Mouse (Mus musculus) megakaryocyte, embryonic 14.5 days (primary cell): Measurements from ENCODE around the gene Tmem215. TPM values are rescaled to one million over a fixed set of nuclear protein-coding genes. Genes with fewer than 3 reads are reported as not detected.
A peak's percentile ranks its signal among the peaks of the same experiment; 100 is the strongest.

Source experiments
- H3K27me3 ChIP-seq: replicated peaks from 2 replicates; pipeline ENCODE3; 2012; ENCODE audit warnings: inconsistent platforms
- H3K36me3 ChIP-seq: replicated peaks from 2 replicates; pipeline ENCODE3; 2012; ENCODE audit warnings: low read length, inconsistent platforms, mixed read lengths
- H3K4me1 ChIP-seq: 2 replicates; pipeline ENCODE4 v1.6.1; 2012; ENCODE audit warnings: inconsistent platforms
- H3K4me3 ChIP-seq: replicated peaks from 2 replicates; pipeline ENCODE3; 2012; ENCODE audit warnings: moderate library complexity, mild to moderate bottlenecking, inconsistent platforms
- H3K9me3 ChIP-seq: 2 replicates; pipeline ENCODE4 v1.6.1; 2012; ENCODE audit warnings: inconsistent platforms
- FLI1 ChIP-seq: IDR thresholded peaks from 2 replicates; pipeline ENCODE4 v1.6.1; 2012; ENCODE audit warnings: low read length, inconsistent platforms, mixed read lengths
- GATA1 ChIP-seq: IDR thresholded peaks from 3 replicates; pipeline ENCODE4 v1.6.1; 2012; ENCODE audit warnings: mixed read lengths, low read length, inconsistent platforms, borderline replicate concordance
- polyA plus RNA-seq: library from polyadenylated mRNA; stranded (reverse); fragments of >175 nt; gene quantifications from 2 replicates; pipeline ENCODE4 v1.2.3, GENCODE M21; 2012; ENCODE audit warnings: low replicate concordance; ENCODE audit not compliant: insufficient read depth

Tmem215 gene
- polyA plus RNA-seq, result not detected in 2 replicates

DNA sequence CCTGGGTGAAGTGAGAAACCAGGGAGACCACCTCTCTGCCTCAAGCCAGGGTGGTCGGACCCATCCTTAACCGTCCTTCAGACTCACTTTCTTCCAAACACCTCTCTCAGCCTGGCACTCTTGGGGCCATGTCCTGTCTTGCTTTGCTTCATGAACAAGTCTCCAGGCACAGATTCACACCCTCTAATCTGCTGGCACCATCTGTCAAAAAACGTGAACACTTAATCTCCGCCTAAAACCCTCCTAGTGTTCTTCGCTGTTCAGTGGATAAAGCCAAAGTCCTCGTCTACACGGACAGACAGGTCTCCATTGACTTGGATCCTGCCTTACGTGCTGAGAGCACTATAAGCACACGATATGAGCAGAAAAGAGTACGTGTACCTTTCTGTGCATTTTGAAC is at the start of gene Tmem215:
Gene Tmem215 (plus strand): TSS at position 301 of the 400 bp plus-strand sequence.
- TF ChIP-seq FLI1 (no peak), GATA1 (no peak)
- Histone ChIP-seq H3K9me3 (peaks cover 6% of the 10 kb centered on the region; the same call in 1 of the 2 replicates), H3K4me1 (peaks cover 7% of the 10 kb centered on the region; the same call in 1 of the 2 replicates), H3K4me3 (peak within 1 kb of the TSS; percentile 35), H3K27me3 (peaks cover 32% of the 10 kb centered on the region), H3K36me3 (no peaks in the 10 kb centered on the region)

DNA sequence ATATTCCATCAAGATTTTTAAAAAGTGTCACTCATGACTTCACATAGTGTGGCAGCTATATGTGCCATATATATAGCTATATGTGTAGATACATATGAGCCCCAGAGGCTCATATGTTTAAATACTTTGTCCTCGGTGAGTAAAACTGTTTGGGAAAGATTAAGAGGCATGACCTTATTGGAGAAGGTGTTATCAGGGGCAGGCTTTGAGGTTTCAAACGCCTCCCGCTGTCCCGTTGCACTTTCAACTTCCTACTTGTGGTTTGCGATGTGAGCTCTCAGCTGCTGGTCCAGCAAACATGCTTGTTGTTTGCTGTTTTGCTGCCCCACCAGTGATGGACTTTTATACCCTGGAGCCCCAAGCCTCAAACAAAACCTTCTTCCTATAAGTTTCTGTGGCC is 40.1 kb upstream of the Tmem215 start:
- Histone ChIP-seq H3K36me3 (no peaks in the 10 kb centered on the region), H3K4me3 (peak overlapping the region; percentile 26), H3K9me3 (peaks cover 24% of the 10 kb centered on the region), H3K27me3 (no peaks in the 10 kb centered on the region), H3K4me1 (no peaks in the 10 kb centered on the region)
- TF ChIP-seq FLI1, result no peak
- TF ChIP-seq GATA1, result no peak

DNA sequence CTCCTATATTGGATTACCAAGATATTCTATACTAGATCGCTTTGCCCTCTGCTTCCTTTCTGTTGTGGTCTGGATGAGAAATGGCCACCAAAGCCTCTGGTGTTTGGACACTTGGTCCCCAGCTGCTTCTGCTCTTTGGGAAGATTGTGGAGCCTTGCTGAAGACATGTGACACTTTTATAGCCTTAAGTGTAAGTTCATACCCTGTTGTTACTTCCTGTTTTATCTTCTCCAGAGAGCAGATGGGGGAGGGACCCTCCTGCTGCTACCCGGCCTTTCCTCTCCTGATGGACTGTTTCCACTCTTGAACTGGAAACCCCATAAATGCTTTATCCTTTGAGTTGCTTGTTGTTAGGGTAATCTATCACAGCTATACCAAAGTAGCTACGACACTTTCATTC is 38.6 kb upstream of the Tmem215 start:
- no peaks in the 10 kb centered on the region for H3K36me3 ChIP-seq
- no peak for TF ChIP-seq GATA1
- no peak for TF ChIP-seq FLI1
- H3K4me1 ChIP-seq, result no peaks in the 10 kb centered on the region
- no peaks in the 10 kb centered on the region for H3K27me3 ChIP-seq
- H3K4me3 ChIP-seq, result no peak overlapping the region
- peaks cover 25% of the 10 kb centered on the region for H3K9me3 ChIP-seq

DNA sequence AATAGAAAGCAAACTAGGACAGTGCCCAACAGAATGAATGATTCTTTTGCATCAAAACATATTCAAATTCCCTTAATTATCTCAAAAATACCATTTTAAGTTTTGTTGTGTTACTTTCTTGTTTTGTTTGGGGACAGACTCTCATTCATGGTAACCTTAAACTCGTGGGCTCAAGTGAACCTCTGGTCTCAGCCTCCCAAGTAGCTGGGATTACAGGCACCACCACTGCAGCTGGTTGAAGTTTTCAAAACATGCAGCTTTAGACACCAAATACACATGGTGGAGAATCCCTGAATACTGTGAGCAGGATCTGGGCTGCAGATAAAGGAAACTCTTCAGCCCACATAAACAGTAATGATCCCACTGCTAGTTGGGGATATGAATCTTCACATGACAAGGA is 37.6 kb upstream of the Tmem215 start:
- Histone ChIP-seq H3K36me3 (no peaks in the 10 kb centered on the region), H3K9me3 (peaks cover 25% of the 10 kb centered on the region), H3K27me3 (no peaks in the 10 kb centered on the region), H3K4me1 (no peaks in the 10 kb centered on the region), H3K4me3 (no peak overlapping the region)
- TF ChIP-seq FLI1 (no peak), GATA1 (no peak)

DNA sequence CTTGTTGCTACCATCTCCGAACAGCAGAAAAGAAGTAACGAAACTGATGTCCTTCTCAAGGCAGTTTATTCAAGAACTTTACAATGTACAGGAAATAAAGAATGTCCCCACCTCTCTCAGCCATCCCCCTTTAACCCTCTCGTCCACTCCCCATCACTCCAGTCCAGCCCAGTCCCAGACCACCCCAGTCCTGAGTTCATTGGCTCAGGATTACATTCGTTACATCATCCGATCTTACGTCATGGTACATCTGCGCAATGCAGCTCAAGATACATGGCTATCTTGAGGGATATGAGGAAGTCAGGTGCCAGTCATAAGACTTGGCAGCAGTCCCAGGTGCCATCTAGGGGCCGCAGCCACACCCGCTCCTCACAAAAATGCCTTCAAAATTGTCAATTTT is 28.4 kb upstream of the Tmem215 start:
- peaks cover 3% of the 10 kb centered on the region for H3K9me3 ChIP-seq
- H3K4me3 ChIP-seq, result no peak overlapping the region
- no peaks in the 10 kb centered on the region for H3K27me3 ChIP-seq
- H3K4me1 ChIP-seq, result no peaks in the 10 kb centered on the region
- TF ChIP-seq GATA1 (no peak), FLI1 (no peak)
- H3K36me3 ChIP-seq, result no peaks in the 10 kb centered on the region

GRCm38 (mm10) chr4:40472700-40473530 is 935 bp downstream of the Tmem215 start:
- Histone ChIP-seq H3K9me3 (peaks cover 6% of the 10 kb centered on the region; the same call in 1 of the 2 replicates), H3K4me3 (peak overlapping the region; percentile 35), H3K27me3 (peaks cover 32% of the 10 kb centered on the region), H3K4me1 (peaks cover 7% of the 10 kb centered on the region; the same call in 1 of the 2 replicates), H3K36me3 (no peaks in the 10 kb centered on the region)
- no peak for TF ChIP-seq FLI1
- TF ChIP-seq GATA1, result no peak

- TF ChIP-seq GATA1, result no peak
- TF ChIP-seq FLI1, result no peak
- Histone ChIP-seq H3K27me3 (peaks cover 32% of the 10 kb centered on the region), H3K36me3 (no peaks in the 10 kb centered on the region), H3K4me3 (no peak overlapping the region), H3K9me3 (peaks cover 6% of the 10 kb centered on the region; the same call in 1 of the 2 replicates), H3K4me1 (peaks cover 7% of the 10 kb centered on the region; the same call in 1 of the 2 replicates)
Observed at GRCm38 (mm10) chr4:40473911-40474310, 1.9 kb downstream of the Tmem215 start.

DNA sequence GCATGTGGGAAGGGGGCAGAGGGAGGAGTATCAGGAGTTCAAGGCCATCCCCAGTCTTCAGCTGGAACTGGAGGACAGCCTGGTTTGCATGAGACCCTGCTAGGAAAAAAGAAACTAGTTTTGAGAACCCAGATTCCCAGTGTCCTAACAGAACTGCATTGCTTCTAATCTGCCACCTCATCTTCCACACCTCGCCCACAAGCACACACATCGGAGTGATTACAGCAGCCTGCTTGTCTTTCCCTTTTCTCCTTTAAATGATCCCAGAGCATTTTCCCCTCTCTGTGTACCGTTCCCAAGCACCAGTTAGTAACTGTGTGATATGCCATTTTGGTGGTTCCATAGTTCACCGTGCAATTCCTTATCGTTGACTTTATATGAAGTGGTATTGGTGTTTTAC is 6.0 kb downstream of the Tmem215 start:
- no peak for TF ChIP-seq FLI1
- no peak for TF ChIP-seq GATA1
- H3K27me3 ChIP-seq, result peaks cover 17% of the 10 kb centered on the region
- no peak overlapping the region for H3K4me3 ChIP-seq
- H3K36me3 ChIP-seq, result no peaks in the 10 kb centered on the region
- H3K9me3 ChIP-seq, result peaks cover 6% of the 10 kb centered on the region; the same call in 1 of the 2 replicates
- peaks cover 3% of the 10 kb centered on the region; the same call in 1 of the 2 replicates for H3K4me1 ChIP-seq

DNA sequence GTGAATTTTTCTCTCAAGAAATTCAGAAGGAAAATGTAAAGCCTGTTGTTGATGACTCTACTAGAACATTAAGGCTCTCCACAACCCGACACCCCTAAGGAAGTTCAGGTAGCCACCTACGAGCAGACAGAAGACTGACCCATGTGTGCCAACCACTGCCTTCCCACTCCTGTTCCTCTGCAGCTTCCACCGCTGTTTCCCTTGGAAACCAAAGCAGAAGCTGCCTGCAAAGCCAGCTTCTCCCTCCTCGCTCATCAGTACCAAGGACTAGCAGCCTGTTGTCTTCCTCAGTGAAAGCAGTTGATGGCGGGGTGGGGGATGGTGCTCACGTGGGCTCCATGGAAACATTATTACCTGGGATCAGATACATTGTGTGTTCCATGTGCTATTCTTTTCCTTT is 14.6 kb downstream of the Tmem215 start:
- Histone ChIP-seq H3K4me3 (no peak overlapping the region), H3K27me3 (no peaks in the 10 kb centered on the region), H3K4me1 (no peaks in the 10 kb centered on the region), H3K36me3 (no peaks in the 10 kb centered on the region), H3K9me3 (no peaks in the 10 kb centered on the region)
- TF ChIP-seq FLI1 (no peak), GATA1 (no peak)

DNA sequence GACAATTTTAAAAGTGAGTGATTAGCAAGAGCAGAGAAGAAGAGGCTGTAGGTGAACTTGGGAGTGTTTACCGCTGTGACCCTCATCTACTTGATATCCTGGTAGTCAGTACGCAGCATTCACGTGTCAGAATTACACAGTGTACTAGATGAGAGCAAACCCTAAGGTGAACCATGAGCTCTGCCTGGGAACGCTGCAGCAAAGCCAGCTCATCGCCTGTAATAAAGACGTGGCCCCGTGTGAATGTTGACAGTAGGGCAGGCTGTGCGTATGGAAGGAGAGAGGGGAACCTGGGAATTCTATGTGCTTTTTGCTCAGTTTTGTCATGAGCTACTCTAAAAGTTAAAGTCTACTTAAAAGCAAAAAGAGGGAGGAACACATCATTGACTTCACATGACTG is 19.8 kb downstream of the Tmem215 start:
- H3K36me3 ChIP-seq, result no peaks in the 10 kb centered on the region
- H3K9me3 ChIP-seq, result peaks cover 4% of the 10 kb centered on the region; the same call in 1 of the 2 replicates
- no peaks in the 10 kb centered on the region for H3K27me3 ChIP-seq
- H3K4me3 ChIP-seq, result no peak overlapping the region
- no peaks in the 10 kb centered on the region for H3K4me1 ChIP-seq
- TF ChIP-seq GATA1, result no peak
- TF ChIP-seq FLI1, result no peak

DNA sequence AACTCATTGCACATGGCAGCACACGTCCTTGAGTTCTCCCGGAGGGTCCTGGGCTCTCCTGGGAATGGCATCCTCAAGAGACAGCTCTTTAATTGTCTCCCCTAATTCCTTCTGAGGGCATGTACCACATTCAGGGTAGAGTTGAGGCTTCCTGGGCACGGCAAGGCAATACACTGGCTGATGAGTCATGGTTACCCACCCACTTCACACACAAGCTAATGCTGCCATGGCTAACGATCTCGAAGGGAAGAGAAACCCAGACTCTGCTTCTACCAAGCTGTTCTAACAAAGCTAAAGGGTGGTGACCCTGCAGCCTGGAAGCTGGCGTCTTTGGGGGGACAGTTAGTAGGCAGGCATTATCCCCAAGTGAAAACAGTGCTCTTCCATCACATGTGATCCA is 24.4 kb downstream of the Tmem215 start:
- Histone ChIP-seq H3K4me1 (no peaks in the 10 kb centered on the region), H3K27me3 (no peaks in the 10 kb centered on the region), H3K9me3 (peaks cover 4% of the 10 kb centered on the region; the same call in 1 of the 2 replicates), H3K36me3 (no peaks in the 10 kb centered on the region), H3K4me3 (no peak overlapping the region)
- TF ChIP-seq GATA1 (no peak), FLI1 (no peak)
